Mouse (Mus musculus) bone marrow macrophage, adult 2 months (primary cell): ENCODE results near the gene Tmem88b.

Source experiments
- CTCF ChIP-seq: IDR thresholded peaks from 2 replicates; pipeline ENCODE4 v1.5.1; 2012; ENCODE audit warnings: low read depth, mild to moderate bottlenecking, low read length, moderate library complexity
- POLR2A ChIP-seq: IDR thresholded peaks from 2 replicates; pipeline ENCODE4 v1.6.1; 2012; ENCODE audit warnings: mild to moderate bottlenecking, low read depth, low read length, borderline replicate concordance

- TF ChIP-seq CTCF = no peak
- no peak for TF ChIP-seq POLR2A
These were observed 23.3 kb downstream of the Tmem88b start for GRCm38 (mm10) chr4:155762357-155762756.
